Mouse (Mus musculus): ENCODE data around the gene Kctd11. TPM values are rescaled to one million over a fixed set of nuclear protein-coding genes. Genes with fewer than 3 reads are reported as not detected.
"Not testable (repeated sequence)": the region's sequence is repeated elsewhere in the genome, so short reads cannot be mapped to it uniquely, and the experiment has no call there.

Gene Kctd11
- total RNA-seq (2021), result 1 to 10 TPM; 1.3 to 1.5 TPM
- long read RNA-seq, experiment 1, partial matches to known transcripts, result 0 of 3 reads
- long read RNA-seq, experiment 1, other reads (novel, unspliced or antisense), result 0 of 3 reads
- long read RNA-seq, experiment 2, partial matches to known transcripts, result 0 of 3 reads
- long read RNA-seq, experiment 2, other reads (novel, unspliced or antisense), result 0 of 3 reads

DNA sequence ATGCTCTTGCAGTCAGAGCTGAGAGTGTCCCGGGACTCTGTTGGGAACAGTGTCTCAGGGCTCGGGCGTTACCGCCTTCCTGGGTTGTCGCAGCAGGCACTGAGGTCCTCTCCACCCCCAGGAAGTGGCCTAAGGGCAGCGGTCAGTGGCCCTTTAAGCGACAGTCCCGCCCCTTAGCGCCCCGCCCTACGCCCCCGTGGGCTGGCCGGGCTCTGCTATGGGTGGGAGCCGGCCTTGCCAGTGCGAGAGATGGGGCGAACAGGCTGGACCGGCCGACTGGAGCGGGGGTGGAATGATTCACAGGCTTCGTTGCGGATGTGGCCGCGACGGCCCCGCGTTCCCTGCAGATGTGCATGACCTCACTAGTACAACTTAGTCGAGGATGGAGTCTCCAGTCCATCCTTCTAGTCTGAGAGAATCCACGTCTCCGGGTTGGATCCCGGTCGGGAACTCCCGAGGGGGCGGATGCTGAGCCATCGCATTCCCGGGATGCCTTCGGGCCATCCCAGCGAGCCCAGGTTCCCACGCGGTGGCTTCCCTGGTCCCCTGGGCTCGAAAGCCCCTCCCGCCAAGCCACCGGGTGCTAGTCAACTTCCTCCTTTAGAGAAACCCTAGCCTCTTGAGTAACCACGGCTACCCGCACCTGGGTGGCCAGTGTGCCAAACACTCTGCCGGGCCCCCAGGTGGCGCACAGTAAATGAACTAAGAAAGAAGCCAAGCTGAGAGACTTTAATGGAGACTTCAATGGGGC is at the start of gene Kctd11:
Kctd11 (minus strand) TSS at position 554 of the 751 bp plus-strand sequence.
- DNase-seq, result peak; percentile 88 to 92
- intact Hi-C loops (cut with DNase I), result no loop called here

DNA sequence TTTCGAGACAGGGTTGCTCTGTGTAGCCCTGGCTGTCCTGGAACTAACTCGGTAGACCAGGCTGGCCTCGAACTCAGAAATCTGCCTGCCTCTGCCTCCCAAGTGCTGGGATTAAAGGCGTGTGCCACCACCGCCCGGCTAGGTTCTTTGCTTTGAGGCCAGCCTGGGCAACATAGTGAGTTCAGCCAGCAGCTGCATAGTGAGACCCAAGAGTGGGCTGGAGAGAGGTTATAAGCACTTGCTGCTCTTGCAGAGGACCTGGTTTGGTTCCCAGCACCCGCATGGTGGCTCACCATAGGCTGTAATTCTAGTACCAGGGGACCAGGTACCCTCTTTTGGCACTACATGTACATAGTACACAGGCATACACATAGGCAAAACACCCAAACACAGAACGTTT is 49.0 kb upstream of the Kctd11 start:
- not testable (repeated sequence) for DNase-seq
- intact Hi-C loops (cut with DNase I), result loop anchor here (5.0 kb wide), 1 partner anchor 77 kb away; no protein-coding TSS in a partner anchor

DNA sequence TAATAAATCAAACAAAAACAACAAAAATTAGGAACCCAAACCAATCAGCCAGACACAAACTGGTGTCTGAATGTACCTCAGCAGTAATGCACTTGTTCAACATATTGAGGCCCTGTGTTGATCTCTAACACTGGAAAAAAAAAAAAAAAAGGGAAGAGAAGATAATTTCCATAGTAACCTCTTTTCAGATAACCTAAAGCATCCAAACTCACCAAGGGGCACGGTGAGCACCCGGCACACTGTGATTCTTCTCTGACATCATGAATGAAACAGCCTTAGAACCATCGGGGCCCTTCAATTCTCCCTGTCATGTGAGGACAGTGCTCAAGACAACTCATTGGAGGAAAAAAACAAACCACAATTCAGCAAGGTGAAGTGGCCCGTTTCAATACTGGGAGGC is 48.5 kb upstream of the Kctd11 start:
- intact Hi-C loops (cut with DNase I), result loop anchor here (5.0 kb wide), 1 partner anchor 78 kb away; no protein-coding TSS in a partner anchor
- no peak for DNase-seq

DNA sequence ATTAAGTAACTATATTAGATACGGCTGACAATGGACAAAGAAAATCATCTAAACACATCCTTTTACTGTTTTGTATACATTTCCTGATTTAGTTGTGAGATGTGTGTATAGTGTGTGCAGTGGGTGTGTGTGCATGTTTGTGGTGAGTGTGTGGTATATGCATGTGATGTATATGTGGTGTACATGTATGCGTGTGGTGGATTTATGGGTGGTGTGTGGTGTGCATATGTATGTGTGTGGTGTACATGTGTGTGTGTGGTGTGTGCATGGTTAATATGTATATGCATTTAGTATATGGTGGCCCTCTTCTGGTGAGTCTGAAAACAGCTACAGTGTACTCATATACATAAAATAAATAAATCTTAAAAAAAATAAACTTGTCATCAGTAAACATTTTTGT is 46.3 kb upstream of the Kctd11 start:
- no peak for DNase-seq
- intact Hi-C loops (cut with DNase I), result no loop called here

GRCm38 (mm10) chr11:69922796-69923195 is 41.6 kb upstream of the Kctd11 start:
- DNase-seq, result no peak
- intact Hi-C loops (cut with DNase I), result no loop called here

DNA sequence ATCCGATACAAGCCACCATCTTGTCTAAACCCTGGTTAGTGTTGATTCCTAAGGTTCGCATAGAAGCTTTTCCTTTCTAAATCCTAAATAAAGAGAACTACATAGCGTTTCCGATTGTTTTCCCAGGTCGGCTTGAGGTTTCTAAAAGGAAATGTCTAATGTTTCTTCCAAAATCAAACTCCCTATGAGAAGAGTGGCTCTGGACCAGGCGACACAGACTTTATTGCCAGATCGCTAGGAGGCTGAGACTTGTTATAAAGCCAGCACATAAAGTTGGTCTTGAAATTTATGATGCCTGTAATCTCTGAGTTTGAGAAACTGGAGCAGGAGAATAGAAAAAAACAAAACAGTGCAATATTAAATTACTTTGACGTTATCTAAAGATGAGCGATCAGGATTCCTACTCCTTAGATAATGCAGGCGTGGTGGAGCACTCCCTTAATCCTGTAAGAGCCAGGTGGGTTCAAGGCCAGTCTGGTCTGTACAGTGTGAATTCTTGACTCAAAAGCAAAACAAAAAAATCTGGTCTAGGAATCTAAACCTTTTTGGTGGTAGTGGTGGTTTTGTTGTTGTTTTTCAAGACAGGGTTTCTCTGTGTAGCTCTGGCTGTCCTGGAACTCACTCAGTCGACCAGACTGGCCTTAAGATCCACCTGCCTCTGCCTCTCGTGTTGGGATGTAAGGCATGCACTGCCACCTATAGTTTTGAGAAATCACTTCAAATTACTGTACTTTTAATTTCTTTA is 41.0 kb upstream of the Kctd11 start:
- intact Hi-C loops (cut with DNase I), result no loop called here
- no peak for DNase-seq

DNA sequence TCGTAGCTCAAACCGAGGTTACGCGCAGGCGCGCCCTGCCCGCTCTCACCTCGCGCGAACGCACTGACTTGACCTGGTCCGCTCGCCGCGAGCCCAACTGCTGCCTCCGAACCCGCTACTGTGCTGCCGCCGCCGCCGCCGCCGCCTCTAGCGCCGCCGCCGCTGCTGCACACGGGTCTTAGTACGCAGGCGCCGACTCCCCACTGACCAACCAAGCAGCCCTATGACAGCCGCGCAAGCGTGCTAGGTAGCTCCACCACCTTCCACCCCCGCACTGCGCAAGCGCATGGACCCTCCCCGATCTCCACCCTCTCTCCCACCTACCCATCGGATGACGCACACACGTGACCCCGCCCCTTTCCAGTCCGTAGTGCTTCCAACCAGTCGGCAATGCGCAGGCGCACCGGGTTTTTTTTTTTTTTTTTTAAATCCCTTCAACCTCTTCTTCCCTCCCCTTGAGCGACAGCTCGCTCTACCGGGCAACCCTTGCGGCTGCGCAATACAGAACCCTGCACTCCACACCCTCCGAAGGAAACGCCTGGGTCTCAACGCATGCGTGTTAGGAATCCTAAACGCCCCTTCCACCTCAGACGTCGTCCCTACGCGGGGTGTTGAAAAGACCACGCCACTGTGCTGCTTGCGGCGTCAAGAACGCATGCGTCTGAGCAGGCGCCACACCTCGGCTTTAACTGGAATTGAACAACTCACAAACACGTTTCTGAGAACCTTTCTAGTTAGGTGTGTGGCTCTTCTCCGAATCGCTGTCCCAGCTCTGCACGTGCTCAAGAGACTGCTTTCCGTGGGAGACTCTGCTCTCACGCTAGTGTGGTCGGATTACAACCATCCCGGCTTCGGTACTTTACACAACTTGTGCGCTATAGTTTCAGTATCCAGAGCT is 40.2 kb upstream of the Kctd11 start, which contains the start of gene Eif5a:
Eif5a (minus strand) TSS at position 845 of the 898 bp plus-strand sequence.
- peak; percentile 100 for DNase-seq
- intact Hi-C loops (cut with DNase I), result no loop called here

- peak in 1 of 2 experiments; percentile 39 for DNase-seq
- intact Hi-C loops (cut with DNase I), result no loop called here
Measured at GRCm38 (mm10) chr11:69920266-69921031, 39.2 kb upstream of the Kctd11 start.

GRCm38 (mm10) chr11:69919661-69920265 is 38.6 kb upstream of the Kctd11 start:
- peak; percentile 76 to 84 for DNase-seq
- intact Hi-C loops (cut with DNase I), result no loop called here

GRCm38 (mm10) chr11:69919053-69919452 is 37.8 kb upstream of the Kctd11 start:
- DNase-seq, result no peak
- intact Hi-C loops (cut with DNase I), result no loop called here

DNA sequence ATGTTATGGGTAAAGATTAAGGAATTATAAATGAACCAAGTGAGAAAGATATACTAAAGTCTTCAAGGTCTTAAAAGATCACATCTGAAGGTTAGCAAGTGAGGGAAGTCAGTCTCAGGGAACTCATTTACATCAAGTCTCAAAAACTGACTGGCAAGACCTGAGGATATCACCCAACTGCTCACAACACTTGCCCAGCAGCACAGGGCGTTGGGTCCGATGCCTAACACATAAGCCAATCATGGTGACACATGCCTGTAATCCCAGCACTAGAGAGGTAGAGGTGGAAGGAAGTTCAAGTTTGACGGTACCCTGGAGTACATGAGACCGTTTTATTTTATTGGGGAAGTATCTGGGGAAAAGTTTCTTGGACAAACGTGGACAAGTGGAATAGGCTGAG is 36.9 kb upstream of the Kctd11 start:
- intact Hi-C loops (cut with DNase I), result no loop called here

GRCm38 (mm10) chr11:69917379-69917948 is 36.3 kb upstream of the Kctd11 start:
- DNase-seq, result no peak
- intact Hi-C loops (cut with DNase I), result no loop called here

More for the DNA sequence above, 36.9 kb upstream of the Kctd11 start:
- DNase-seq, result no peak

GRCm38 (mm10) chr11:69916652-69917378 is 35.6 kb upstream of the Kctd11 start:
- intact Hi-C loops (cut with DNase I); DNase-seq: not testable (repeated sequence)

- intact Hi-C loops (cut with DNase I), result no loop called here
- DNase-seq, result no peak
Measured at GRCm38 (mm10) chr11:69915667-69916627, 34.7 kb upstream of the Kctd11 start.

DNA sequence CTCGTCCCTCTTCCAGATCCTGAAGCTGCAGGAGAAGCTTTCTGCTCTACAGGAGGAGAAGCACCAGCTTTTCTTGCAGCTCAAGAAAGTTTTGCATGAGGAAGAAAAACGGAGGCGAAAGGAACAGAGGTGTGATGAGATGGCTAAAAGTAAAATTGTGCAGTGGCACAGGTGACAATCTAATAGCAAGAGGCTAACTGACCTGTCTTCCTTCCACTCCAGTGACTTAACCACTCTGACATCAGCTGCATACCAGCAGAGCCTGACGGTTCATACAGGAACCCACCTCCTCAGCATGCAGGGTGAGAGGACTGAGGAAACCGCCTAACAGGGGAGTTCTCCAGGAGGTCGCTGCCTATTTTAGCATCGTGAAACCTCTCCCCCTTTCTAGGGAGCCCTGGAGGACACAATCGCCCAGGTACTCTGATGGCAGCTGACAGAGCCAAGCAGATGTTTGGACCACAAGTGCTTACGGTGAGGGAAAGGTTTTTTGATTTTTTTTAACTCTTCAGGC is 33.8 kb upstream of the Kctd11 start:
- no peak for DNase-seq
- intact Hi-C loops (cut with DNase I), result no loop called here

GRCm38 (mm10) chr11:69914372-69914764 is 33.2 kb upstream of the Kctd11 start:
- DNase-seq, result no peak
- intact Hi-C loops (cut with DNase I), result no loop called here

All from gastrocnemius, postnatal 36 days (tissue).